Mouse (Mus musculus): ENCODE measurements around the gene Htra2.

GRCm38 (mm10) chr6:83069488-83070246 is 14.6 kb upstream of the Htra2 start:
- no peak for TF ChIP-seq CTCF (IDR thresholded peaks at IDR 0.05; ENCODE audit: borderline replicate concordance, insufficient read depth, low read depth, low read length)
- no peak for TF ChIP-seq POLR2A (IDR thresholded peaks at IDR 0.05; ENCODE audit: borderline replicate concordance, insufficient read depth, low read length)
